Mouse (Mus musculus): ENCODE measurements around the gene Pim3.

DNA sequence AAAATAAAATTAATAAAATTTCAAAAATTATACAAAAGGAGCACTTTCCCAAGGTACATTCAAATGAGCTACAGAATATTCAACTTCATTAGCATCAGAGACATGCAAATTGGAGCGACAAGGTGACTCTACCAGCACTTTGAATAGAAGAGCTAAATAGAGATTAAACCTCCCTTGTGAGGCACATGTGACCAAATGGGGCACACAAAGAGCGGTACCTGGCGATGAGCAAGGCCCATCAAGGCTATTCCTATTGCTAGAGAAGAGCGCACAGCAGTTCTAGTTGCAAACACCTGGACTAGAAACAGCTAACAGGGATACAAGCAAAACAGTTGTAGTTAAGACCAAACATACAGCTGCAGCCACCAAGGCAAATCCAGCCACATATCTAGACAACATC is 44.4 kb downstream of the Pim3 start:
- no peak for TF ChIP-seq CTCF (IDR thresholded peaks at IDR 0.05; ENCODE audit: low read depth)
- TF ChIP-seq EP300 (IDR thresholded peaks at IDR 0.05; ENCODE audit: low read depth): no peak
